Mouse (Mus musculus) hindbrain, postnatal 0 days (tissue): ENCODE measurements at regions not wholly inside any gene's neighbourhood (a gene's known extent, or its start where the extent isn't known, plus 50 kb on each side); places are given as distances from the start of the nearest gene placed in this dataset.

Experiments used
- ATAC-seq: fragments of 200-750 bp; cut with Nextera tagmentation; 2 replicates; pipeline ENCODE4 v1.8.0; 2017; ENCODE audit warnings: mild to moderate bottlenecking, moderate TSS enrichment, moderate library complexity
- DNase-seq: peaks from one replicate; pipeline ENCODE4 v3.0.0-alpha.2; 2015; ENCODE audit warnings: low spot score
- H3K27ac ChIP-seq: fragments of 300-500 bp; sonication (generic); 2 replicates; pipeline ENCODE4 v1.5.1; 2014; ENCODE audit warnings: mild to moderate bottlenecking
- H3K27me3 ChIP-seq: fragments of 300-500 bp; sonication (generic); 2 replicates; pipeline ENCODE4 v1.6.1; 2014; ENCODE audit warnings: low read length, mixed read lengths; ENCODE audit not compliant: insufficient read depth
- H3K36me3 ChIP-seq: fragments of 300-500 bp; sonication (generic); 2 replicates; pipeline ENCODE4 v1.6.1; 2014; ENCODE audit warnings: low read length, mixed read lengths; ENCODE audit not compliant: insufficient read depth
- H3K4me1 ChIP-seq: fragments of 300-500 bp; sonication (generic); 2 replicates; pipeline ENCODE4 v1.6.1; 2014; ENCODE audit warnings: antibody characterized with exemption, low read length, mixed read lengths; ENCODE audit not compliant: insufficient read depth
- H3K4me2 ChIP-seq: fragments of 300-500 bp; sonication (generic); 2 replicates; pipeline ENCODE4 v1.6.1; 2014; ENCODE audit warnings: low read depth, mild to moderate bottlenecking, low read length, moderate library complexity, mixed read lengths
- H3K4me3 ChIP-seq: fragments of 300-500 bp; sonication (generic); 2 replicates; pipeline ENCODE4 v1.5.1; 2014; ENCODE audit warnings: low read length
- H3K9ac ChIP-seq: fragments of 300-500 bp; sonication (generic); replicated peaks from 2 replicates; pipeline ENCODE4 v1.6.1; 2014; ENCODE audit warnings: mild to moderate bottlenecking, low read length, moderate library complexity, mixed read lengths
- H3K9me3 ChIP-seq: fragments of 300-500 bp; sonication (generic); 2 replicates; pipeline ENCODE4 v1.6.1; 2016; ENCODE audit warnings: low read length, mixed read lengths
- CTCF ChIP-seq: IDR thresholded peaks from 2 replicates; pipeline ENCODE4 v1.5.1; 2016; ENCODE audit warnings: antibody characterized with exemption, control low read depth, low read depth
- WGBS: fragments of 180-500 bp; shearing (Covaris S2); extraction: QIAGEN DNeasy Blood & Tissue Kit; methylation state at CpG from one replicate; pipeline ENCODE4 v1.1.7; 2014; 5-methylcytosine and 5-hydroxymethylcytosine counted together

DNA sequence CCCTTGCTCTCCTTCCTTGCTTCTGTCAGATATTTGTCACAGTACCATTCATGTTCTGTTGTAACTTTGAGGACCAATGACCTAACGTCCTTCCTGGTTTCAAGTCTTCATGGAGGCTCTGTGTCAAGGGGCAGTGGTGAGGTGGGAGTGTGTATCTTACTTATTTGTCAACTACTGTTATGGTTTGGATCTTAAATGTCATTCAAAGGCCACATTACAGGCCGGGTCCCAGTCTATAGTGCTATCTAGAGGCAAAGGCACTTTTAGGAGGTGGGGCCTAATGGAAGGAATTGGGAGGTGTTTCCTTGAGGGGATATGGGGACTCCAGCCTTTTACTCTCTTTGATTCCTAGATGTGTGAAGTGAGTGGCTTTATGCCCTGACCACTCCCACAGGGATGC is 91.0 kb upstream of the Ccn6 start:
- no peak overlapping the region for H3K4me3 ChIP-seq
- no peak overlapping the region for H3K27ac ChIP-seq
- no peaks in the 10 kb centered on the region for H3K36me3 ChIP-seq
- 84% methylated on average over 2 of the region's 2 CpGs for WGBS
- ATAC-seq, result no peak
- no peaks in the 10 kb centered on the region for H3K4me1 ChIP-seq
- no peak for TF ChIP-seq CTCF
- H3K4me2 ChIP-seq, result no peak overlapping the region
- H3K9ac ChIP-seq, result no peak overlapping the region
- DNase-seq, result no peak
- H3K27me3 ChIP-seq, result no peaks in the 10 kb centered on the region
- H3K9me3 ChIP-seq, result no peaks in the 10 kb centered on the region

DNA sequence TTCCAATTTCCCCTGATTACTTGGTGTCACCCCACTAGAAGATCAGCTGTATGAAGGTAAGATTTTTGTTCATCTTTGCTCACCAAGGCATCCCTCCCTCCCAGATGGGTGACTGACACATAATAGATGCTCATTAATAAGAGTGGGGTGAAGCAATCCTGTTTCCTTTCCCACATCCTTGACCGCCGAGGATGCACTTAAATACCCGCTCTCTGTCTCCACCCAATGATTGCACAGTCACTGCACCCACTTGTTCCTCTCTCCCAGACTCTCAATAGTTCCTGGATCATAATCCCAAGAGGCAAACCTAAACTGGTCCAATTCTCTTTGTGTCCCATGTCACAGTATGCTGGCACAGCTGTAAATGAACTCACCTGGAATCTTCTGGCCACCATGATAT is 86.4 kb upstream of the Ccn6 start:
- H3K4me3 ChIP-seq, result no peak overlapping the region
- WGBS, result 84% methylated on average over 3 of the region's 3 CpGs
- DNase-seq, result no peak

DNA sequence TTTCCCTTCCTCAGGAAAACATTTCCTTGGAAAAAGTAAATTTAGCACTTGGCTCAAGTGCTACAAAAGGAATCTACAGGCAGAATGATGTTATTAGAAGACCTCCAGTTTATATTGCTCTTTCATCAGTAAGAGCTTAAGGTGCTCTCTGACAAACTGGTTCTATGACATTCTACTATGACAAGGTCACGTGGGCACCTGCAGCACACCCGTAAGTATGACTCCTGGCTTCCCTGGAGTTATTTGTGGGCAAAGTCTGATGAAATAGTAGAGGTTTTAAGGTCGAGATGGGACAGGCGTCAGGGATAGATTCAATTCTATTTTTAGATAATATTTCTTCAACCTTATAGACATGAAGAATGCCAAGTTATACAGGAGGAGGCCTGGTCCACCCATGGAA is 84.9 kb upstream of the Ccn6 start:
- DNase-seq, result no peak
- Histone ChIP-seq H3K27me3 (no peaks in the 10 kb centered on the region), H3K4me2 (no peak overlapping the region), H3K4me3 (no peak overlapping the region), H3K4me1 (no peaks in the 10 kb centered on the region), H3K9ac (no peak overlapping the region), H3K36me3 (no peaks in the 10 kb centered on the region), H3K27ac (no peak overlapping the region), H3K9me3 (no peaks in the 10 kb centered on the region)
- no peak for TF ChIP-seq CTCF
- no peak for ATAC-seq
- WGBS, result 87% methylated on average over 4 of the region's 4 CpGs

More for the DNA sequence above, 86.4 kb upstream of the Ccn6 start:
- no peak for TF ChIP-seq CTCF
- Histone ChIP-seq H3K27me3 (no peaks in the 10 kb centered on the region), H3K9ac (no peak overlapping the region), H3K36me3 (no peaks in the 10 kb centered on the region), H3K4me1 (no peaks in the 10 kb centered on the region), H3K4me2 (no peak overlapping the region), H3K9me3 (no peaks in the 10 kb centered on the region), H3K27ac (no peak overlapping the region)
- ATAC-seq, result no peak

DNA sequence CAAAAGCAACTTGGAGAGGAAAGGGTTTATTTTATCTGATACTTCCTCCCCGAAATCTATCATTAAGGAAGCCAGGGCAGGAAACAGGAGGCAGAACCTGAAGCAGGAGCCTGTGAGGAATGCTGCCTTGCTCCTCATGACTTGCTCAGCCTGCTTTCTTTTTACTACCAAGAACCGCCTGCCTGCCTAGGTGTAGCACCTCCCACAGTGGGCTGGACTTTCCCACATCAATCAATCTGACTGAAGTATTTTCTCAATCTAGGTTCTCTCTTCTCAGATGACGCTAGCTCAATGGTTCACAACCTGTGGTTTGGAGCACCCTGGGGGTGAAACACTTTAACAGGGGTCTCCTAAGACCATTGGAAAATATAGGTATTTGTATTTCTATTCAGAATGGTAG is 83.4 kb upstream of the Ccn6 start:
- H3K9me3 ChIP-seq, result no peaks in the 10 kb centered on the region
- TF ChIP-seq CTCF, result no peak
- ATAC-seq, result no peak
- WGBS, result 59% methylated on average over 3 of the region's 3 CpGs
- H3K4me2 ChIP-seq, result no peak overlapping the region
- H3K27me3 ChIP-seq, result no peaks in the 10 kb centered on the region
- H3K9ac ChIP-seq, result no peak overlapping the region
- no peak for DNase-seq
- no peaks in the 10 kb centered on the region for H3K4me1 ChIP-seq
- no peak overlapping the region for H3K27ac ChIP-seq
- H3K36me3 ChIP-seq, result no peaks in the 10 kb centered on the region
- no peak overlapping the region for H3K4me3 ChIP-seq

DNA sequence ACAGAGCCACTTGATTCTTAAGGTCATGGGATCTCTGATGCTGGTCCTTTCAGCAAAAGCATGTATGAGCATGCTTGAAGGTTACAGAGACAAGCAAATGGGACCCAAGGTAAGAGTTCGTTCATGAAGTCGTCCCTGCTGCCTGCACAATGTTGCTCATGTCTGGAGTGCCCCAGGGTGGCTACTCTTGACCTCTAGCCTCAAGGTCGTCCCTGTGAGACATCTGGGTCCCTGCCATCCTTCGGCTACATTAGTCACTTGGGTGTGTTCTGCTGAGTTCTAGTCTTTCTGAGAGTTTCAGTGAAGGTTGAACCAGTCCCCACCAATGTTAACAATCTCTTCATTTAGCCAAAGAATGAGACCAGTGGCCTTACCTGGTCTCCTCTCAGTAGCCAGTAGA is 81.5 kb upstream of the Ccn6 start:
- H3K27ac ChIP-seq, result no peak overlapping the region
- H3K27me3 ChIP-seq, result no peaks in the 10 kb centered on the region
- ATAC-seq, result no peak
- H3K36me3 ChIP-seq, result no peaks in the 10 kb centered on the region
- no peaks in the 10 kb centered on the region for H3K9me3 ChIP-seq
- no peak overlapping the region for H3K4me2 ChIP-seq
- H3K4me1 ChIP-seq, result no peaks in the 10 kb centered on the region
- 79% methylated on average over 4 of the region's 4 CpGs for WGBS
- no peak for DNase-seq
- no peak overlapping the region for H3K4me3 ChIP-seq
- no peak for TF ChIP-seq CTCF
- no peak overlapping the region for H3K9ac ChIP-seq

DNA sequence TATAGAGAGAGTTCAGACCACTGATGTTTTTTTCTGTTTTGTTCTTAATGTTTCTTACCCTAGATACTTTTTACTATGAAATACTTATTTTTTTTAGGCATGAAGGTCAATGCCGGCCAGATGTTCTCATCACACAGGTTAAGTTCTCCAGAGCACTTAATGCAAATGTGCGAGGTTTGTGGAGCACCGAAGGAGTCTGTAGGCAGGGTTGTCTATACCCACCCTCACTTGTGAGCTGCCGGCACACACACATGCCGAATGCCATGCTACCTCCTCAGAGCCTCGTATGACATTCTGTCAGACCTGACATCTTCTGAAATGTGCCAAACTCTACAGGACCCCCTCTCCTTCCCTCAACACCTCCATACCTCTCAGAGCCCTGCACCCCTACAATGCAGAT is 80.5 kb upstream of the Ccn6 start:
- ATAC-seq (no peak), DNase-seq (no peak)
- no peaks in the 10 kb centered on the region for H3K36me3 ChIP-seq
- no peak for TF ChIP-seq CTCF
- no peak overlapping the region for H3K27ac ChIP-seq
- no peak overlapping the region for H3K4me2 ChIP-seq
- H3K4me1 ChIP-seq, result no peaks in the 10 kb centered on the region
- H3K9ac ChIP-seq, result no peak overlapping the region
- WGBS, result 87% methylated on average over 6 of the region's 6 CpGs
- H3K27me3 ChIP-seq, result no peaks in the 10 kb centered on the region
- no peaks in the 10 kb centered on the region for H3K9me3 ChIP-seq
- H3K4me3 ChIP-seq, result no peak overlapping the region

DNA sequence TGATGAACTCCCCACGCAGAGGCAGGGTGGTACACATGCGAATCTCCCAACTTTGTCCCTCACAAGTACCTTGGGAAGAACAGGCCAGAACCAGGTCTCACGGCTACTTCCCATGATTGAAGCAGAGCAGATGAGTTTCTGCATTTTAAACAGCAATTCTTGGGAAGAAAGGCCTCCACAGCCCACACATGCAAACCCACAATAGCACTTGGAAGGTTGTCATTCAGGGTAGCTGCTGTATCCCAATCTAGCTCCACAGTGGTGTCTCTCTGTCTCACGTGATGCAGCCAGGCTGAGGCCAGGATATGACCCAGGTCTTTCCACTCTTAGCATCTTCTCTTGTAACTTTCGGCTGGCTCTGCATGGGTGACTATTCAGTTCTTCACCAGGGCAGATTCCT is 78.8 kb upstream of the Ccn6 start:
- H3K4me2 ChIP-seq, result no peak overlapping the region
- H3K9me3 ChIP-seq, result no peaks in the 10 kb centered on the region
- no peak for TF ChIP-seq CTCF
- no peak for DNase-seq
- no peak overlapping the region for H3K9ac ChIP-seq
- H3K4me3 ChIP-seq, result no peak overlapping the region
- H3K36me3 ChIP-seq, result no peaks in the 10 kb centered on the region
- no peaks in the 10 kb centered on the region for H3K4me1 ChIP-seq
- H3K27me3 ChIP-seq, result no peaks in the 10 kb centered on the region
- 87% methylated on average over 5 of the region's 5 CpGs for WGBS
- no peak overlapping the region for H3K27ac ChIP-seq
- no peak for ATAC-seq
